Mouse (Mus musculus) brain, embryonic 14.5 days (tissue): ENCODE data around the gene Mybbp1a. TPM values are rescaled to one million over a fixed set of nuclear protein-coding genes. Genes with fewer than 3 reads are reported as not detected.
"Not testable (repeated sequence)": the region's sequence is repeated elsewhere in the genome, so short reads cannot be mapped to it uniquely, and the experiment has no call there.

Experiments used
- DNase-seq: peaks from one replicate; pipeline ENCODE4 v3.0.0-alpha.2; 2011; ENCODE audit warnings: low read depth
- CTCF ChIP-seq: fragments of 200-500 bp; IDR thresholded peaks from 2 replicates; pipeline ENCODE4 v1.5.1; 2012; ENCODE audit warnings: inconsistent platforms, mild to moderate bottlenecking, moderate library complexity, borderline replicate concordance; ENCODE audit not compliant: insufficient read depth, insufficient read length; ENCODE audit errors: extremely low read depth
- POLR2A ChIP-seq: fragments of 200-500 bp; IDR thresholded peaks from 2 replicates; pipeline ENCODE4 v1.6.1; 2012; ENCODE audit warnings: mild to moderate bottlenecking, inconsistent platforms, borderline replicate concordance; ENCODE audit not compliant: poor library complexity, insufficient read depth, insufficient read length, severe bottlenecking; ENCODE audit errors: extremely low read depth
- polyA plus RNA-seq: library from polyadenylated mRNA; depleted of rRNA; stranded (reverse); fragments of >200 nt; gene quantifications from 2 replicates; pipeline ENCODE4 v1.2.3, GENCODE M21; 2012

The Mybbp1a gene
- polyA plus RNA-seq, 1 experiment, result 74.7 TPM

GRCm38 (mm10) chr11:72415155-72415554, 26.0 kb upstream of the Mybbp1a start:
- no peak for TF ChIP-seq POLR2A
- TF ChIP-seq CTCF, result no peak
- no peak for DNase-seq

DNA sequence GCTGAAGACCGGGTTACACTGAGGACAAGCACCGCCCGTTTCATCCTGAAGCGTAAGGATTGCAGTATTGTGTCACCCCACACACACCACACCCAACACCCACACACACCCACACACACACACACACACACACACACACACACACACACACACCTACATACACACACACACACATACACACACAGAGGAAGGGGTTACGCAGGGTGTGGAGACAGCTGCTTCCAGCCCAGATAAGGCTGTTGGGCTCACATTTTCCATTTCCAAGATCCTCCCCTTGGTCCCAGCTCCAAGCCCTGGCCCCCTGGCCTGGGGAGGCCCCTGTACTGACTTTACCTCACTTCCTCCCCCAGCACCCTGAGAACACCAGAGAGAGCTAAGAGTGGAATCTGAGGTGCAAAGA, 24.5 kb upstream of the Mybbp1a start:
- DNase-seq, result no peak
- TF ChIP-seq POLR2A (no peak), CTCF (no peak)

DNA sequence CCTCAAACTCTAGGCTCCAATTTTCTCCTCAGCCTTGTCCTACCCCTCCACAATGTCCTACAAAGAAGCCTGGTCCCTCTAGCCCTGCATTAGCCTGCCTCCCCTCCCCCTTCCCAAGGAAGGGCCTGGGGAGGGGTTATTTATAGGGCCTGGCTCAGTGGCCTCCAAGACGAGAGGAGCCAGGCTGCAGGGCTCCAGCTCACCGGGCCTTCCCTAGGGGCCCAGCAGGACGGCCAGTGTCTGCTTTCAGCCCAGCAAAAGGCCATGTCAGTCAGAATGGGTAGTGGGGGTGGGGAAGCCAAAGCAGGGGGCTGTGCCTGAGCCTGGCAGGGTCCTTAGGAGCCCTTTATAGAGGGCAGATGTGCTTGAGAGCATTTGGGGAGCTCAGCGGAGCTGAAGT, 23.8 kb upstream of the Mybbp1a start:
- DNase-seq, result no peak
- TF ChIP-seq CTCF (no peak), POLR2A (no peak)

- DNase-seq, result no peak
- TF ChIP-seq CTCF (no peak), POLR2A (no peak)
Observed at GRCm38 (mm10) chr11:72418227-72418626, 22.9 kb upstream of the Mybbp1a start.

GRCm38 (mm10) chr11:72419006-72419405, 22.1 kb upstream of the Mybbp1a start:
- no peak for TF ChIP-seq CTCF
- TF ChIP-seq POLR2A, result no peak
- no peak for DNase-seq

DNA sequence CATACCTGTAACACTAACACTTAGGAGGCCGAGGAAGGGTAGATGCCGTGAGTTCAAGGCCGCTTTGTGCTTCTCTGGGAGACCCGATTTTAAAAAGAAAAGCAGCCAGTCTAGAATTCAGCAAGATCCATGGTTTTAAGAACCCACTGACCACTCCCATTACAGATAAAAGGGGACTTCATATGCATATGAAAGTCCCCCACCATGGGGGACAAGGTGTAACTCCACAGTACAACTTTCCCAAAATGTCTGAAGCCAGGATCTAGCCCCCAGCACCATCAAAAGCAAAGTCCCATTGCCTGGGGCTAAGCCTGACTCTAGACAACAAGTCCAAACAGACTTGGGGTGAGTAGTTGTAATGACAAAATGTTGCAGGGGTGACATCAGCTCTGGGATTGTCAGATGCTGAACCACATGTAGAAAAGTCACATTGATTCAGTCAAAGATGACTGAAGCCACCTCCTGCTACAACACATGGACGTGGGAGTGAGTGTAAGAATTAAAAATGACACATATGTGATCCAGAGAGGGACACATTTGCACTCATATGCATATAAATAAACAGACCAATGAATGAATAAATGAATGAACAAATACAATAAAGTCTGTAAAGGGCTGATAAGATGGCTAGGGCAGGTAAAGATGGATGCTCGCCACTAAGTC, 20.6 kb upstream of the Mybbp1a start:
- no peak for DNase-seq
- TF ChIP-seq POLR2A (no peak), CTCF (no peak)

- no peak for DNase-seq
- TF ChIP-seq POLR2A (no peak), CTCF (no peak)
Observed at GRCm38 (mm10) chr11:72421518-72422278, 19.5 kb upstream of the Mybbp1a start.

DNA sequence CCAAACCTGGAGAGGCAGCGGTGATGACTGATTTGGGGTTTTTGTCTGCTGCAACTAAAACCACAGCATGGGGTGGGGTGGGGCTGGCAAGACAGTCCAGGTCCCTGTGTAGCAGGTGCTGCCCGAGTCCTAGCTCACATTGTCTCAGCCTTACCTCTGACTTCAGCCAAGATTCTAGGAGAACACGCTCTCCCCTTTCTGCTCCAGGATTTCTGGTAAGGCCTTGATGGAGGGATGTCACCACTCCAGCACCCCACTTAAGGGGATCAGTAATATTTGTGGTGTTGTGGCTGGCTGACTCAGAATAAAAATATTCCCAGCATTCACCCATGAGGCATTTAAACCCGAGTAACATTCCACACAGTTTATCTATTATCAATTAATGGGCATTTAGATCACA, 17.5 kb upstream of the Mybbp1a start:
- TF ChIP-seq CTCF (no peak), POLR2A (no peak)

DNA sequence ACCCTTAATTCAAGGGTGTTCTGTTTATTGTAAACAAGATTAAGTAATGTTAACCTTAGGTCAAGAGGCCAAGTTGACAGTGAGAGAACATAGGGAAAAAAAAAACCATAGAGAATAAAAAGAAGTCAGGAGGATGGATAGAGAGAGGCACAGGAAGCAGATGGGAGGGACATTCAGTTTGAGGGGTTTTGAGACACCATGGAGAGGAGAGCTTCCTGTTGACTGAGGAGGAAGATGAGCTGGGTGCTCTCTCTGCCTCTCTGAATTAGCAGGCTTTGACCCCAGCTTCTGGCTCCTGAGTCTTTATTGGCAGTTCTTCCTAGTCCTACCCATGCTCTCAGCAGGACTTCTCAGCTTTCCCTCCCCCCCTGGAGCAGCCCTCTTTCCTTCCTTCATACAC, 16.0 kb upstream of the Mybbp1a start:
- no peak for DNase-seq
- TF ChIP-seq CTCF, result no peak
- TF ChIP-seq POLR2A, result no peak

More for the DNA sequence above, 17.5 kb upstream of the Mybbp1a start:
- DNase-seq, result no peak

- no peak for DNase-seq
- TF ChIP-seq POLR2A, result no peak
- no peak for TF ChIP-seq CTCF
Observed at GRCm38 (mm10) chr11:72426884-72427283, 14.3 kb upstream of the Mybbp1a start.

GRCm38 (mm10) chr11:72428694-72429093, 12.5 kb upstream of the Mybbp1a start:
- TF ChIP-seq POLR2A, result no peak
- TF ChIP-seq CTCF, result peak; percentile 58; the same call in 1 of the 2 replicates

DNA sequence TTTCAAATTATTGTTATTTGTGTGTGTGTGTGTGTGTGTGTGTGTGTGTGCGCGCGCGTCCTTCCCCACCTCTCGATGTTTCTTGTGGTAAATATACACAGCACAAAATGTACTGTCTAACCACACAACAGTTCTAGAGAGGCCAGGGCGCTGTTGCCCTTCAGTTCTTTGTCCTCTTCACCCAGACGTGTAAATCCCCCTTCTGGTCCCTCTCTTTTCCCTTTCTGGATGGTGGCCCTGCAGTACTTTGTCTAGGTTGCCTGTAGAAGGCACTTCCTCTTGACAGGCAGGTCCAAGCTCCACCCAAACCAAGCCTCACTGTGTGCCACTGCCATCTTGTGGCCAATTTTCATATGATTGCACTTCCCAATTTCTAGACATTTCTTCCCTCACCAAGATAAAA, 11.9 kb upstream of the Mybbp1a start:
- peak; percentile 88 for DNase-seq
- TF ChIP-seq CTCF (peak; percentile 79), POLR2A (no peak)

More at GRCm38 (mm10) chr11:72428694-72429093, 12.5 kb upstream of the Mybbp1a start:
- peak; percentile 82 for DNase-seq

DNA sequence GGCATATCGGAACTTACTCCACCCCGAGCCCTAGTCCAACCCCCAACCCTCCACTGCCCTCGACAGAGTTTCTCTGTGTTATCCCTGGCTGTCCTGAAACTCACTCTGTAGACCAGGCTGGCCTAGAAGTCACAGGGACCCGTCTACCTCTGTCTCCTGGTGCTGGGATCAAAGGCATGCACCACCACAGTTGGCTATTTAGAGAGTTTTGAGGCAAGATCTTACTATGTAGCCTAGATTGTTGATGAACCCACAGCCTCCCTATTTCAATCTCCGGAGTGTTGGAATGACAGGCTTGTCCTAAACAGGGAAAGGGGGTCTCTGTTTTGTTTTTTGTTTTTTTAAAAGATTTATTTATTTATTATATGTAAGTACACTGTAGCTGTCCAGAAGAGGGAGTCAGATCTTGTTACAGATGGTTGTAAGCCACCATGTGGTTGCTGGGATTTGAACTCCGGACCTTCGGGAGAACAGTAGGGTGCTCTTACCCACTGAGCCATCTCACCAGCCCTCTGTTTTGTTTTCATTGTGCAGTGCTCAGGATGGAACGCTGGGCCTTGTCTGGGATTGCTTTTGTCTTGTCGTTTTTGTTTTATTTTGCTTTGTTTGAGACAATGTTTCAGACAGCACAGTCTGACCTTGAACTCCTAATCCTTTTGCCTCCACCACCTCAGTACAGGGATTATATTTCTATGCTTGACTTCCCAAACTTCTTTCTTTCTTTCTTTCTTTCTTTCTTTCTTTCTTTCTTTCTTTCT, 10.7 kb upstream of the Mybbp1a start:
- not testable (repeated sequence) for DNase-seq
